Mouse (Mus musculus): ENCODE measurements around the gene Zfp956.
"Not testable (repeated sequence)": the region's sequence is repeated elsewhere in the genome, so short reads cannot be mapped to it uniquely, and the experiment has no call there.

Zfp956 gene

GRCm38 (mm10) chr6:47953191-47953726 lies at the start of gene Zfp956:
Zfp956 (plus strand) TSS chr6:47953390.
- peak; percentile 95 to 97 for DNase-seq

GRCm38 (mm10) chr6:47903587-47903986 lies 49.6 kb upstream of the Zfp956 start:
- DNase-seq = no peak

GRCm38 (mm10) chr6:47904361-47904760 lies 48.8 kb upstream of the Zfp956 start:
- DNase-seq = no peak

GRCm38 (mm10) chr6:47904917-47905695 lies 48.1 kb upstream of the Zfp956 start:
- no peak for DNase-seq

- no peak for DNase-seq
These were observed 46.9 kb upstream of the Zfp956 start for GRCm38 (mm10) chr6:47906326-47906725.

- DNase-seq = no peak
These were observed 44.2 kb upstream of the Zfp956 start for GRCm38 (mm10) chr6:47909007-47909406.

- DNase-seq = no peak
These were observed 41.5 kb upstream of the Zfp956 start for GRCm38 (mm10) chr6:47911650-47912049.

- DNase-seq = peak in 1 of 2 experiments; percentile 28
These were observed 40.2 kb upstream of the Zfp956 start for GRCm38 (mm10) chr6:47912991-47913390.

- no peak for DNase-seq
These were observed 36.1 kb upstream of the Zfp956 start for GRCm38 (mm10) chr6:47917051-47917450.

- DNase-seq = no peak
These were observed 34.4 kb upstream of the Zfp956 start for GRCm38 (mm10) chr6:47918768-47919274.

- no peak for DNase-seq
These were observed 33.3 kb upstream of the Zfp956 start for GRCm38 (mm10) chr6:47919646-47920446.

GRCm38 (mm10) chr6:47920447-47921340 lies 32.5 kb upstream of the Zfp956 start, which contains the start of gene Zfp212:
Zfp212 (plus strand) TSS chr6:47920476.
- DNase-seq = peak; percentile 91 to 94

- DNase-seq = no peak
These were observed 10.7 kb upstream of the Zfp956 start for GRCm38 (mm10) chr6:47942461-47942860.

GRCm38 (mm10) chr6:47943021-47943691 lies 10.0 kb upstream of the Zfp956 start:
- peak; percentile 67 to 82 for DNase-seq

GRCm38 (mm10) chr6:47943721-47944120 lies 9.5 kb upstream of the Zfp956 start:
- DNase-seq = no peak

- DNase-seq = no peak
These were observed 5.8 kb upstream of the Zfp956 start for GRCm38 (mm10) chr6:47947388-47947787.

- no peak for DNase-seq
These were observed 1.2 kb downstream of the Zfp956 start for GRCm38 (mm10) chr6:47954425-47954824.

- DNase-seq = no peak
These were observed 4.6 kb downstream of the Zfp956 start for GRCm38 (mm10) chr6:47957816-47958215.

- no peak for DNase-seq
These were observed 7.7 kb downstream of the Zfp956 start for GRCm38 (mm10) chr6:47960685-47961421.

- no peak for DNase-seq
These were observed 9.9 kb downstream of the Zfp956 start for GRCm38 (mm10) chr6:47963051-47963450.

GRCm38 (mm10) chr6:47968166-47968565 lies 15.0 kb downstream of the Zfp956 start:
- not testable (repeated sequence) for DNase-seq

Measured in kidney, postnatal 25 days (tissue).